Mouse (Mus musculus) MEL (cell line): ENCODE data around the gene Mia. TPM values are rescaled to one million over a fixed set of nuclear protein-coding genes. Genes with fewer than 3 reads are reported as not detected.

Source experiments
- DNase-seq: peaks from one replicate; pipeline ENCODE4 v3.0.0; 2011; ENCODE audit warnings: low read depth, low spot score
- H3K27ac ChIP-seq: 2 replicates; pipeline ENCODE4 v1.5.1; 2012; ENCODE audit warnings: low read depth, mild to moderate bottlenecking, control low read depth, low read length, moderate library complexity; ENCODE audit not compliant: control insufficient read depth
- H3K27me3 ChIP-seq, 2 experiments: fragments of 150-350 bp in 1 of 2; sonication (generic) in 1 of 2; 2 replicates each; pipeline ENCODE4 v1.6.1; 2012; ENCODE audit warnings: low read length in 2 of 2, mild to moderate bottlenecking in 2 of 2, improper control_type of control experiment in 1 of 2, moderate library complexity in 1 of 2; ENCODE audit not compliant: insufficient read depth in 2 of 2, control insufficient read depth in 1 of 2
- H3K36me3 ChIP-seq, 2 experiments: 2 replicates each; pipeline ENCODE4 v1.6.1; 2012 to 2014; ENCODE audit warnings: low read length in 2 of 2, improper control_type of control experiment in 1 of 2, inconsistent platforms in 1 of 2, mild to moderate bottlenecking in 1 of 2; ENCODE audit not compliant: insufficient read depth in 2 of 2, control insufficient read depth in 1 of 2
- H3K4me1 ChIP-seq, 2 experiments: fragments of 150-350 bp in 1 of 2; sonication (generic) in 1 of 2; 2 replicates each; pipeline ENCODE4 v1.6.1; 2012; ENCODE audit warnings: low read length in 2 of 2, improper control_type of control experiment in 1 of 2, mild to moderate bottlenecking in 1 of 2; ENCODE audit not compliant: insufficient read depth in 2 of 2, control insufficient read depth in 1 of 2
- H3K4me3 ChIP-seq, 2 experiments: fragments of 150-350 bp in 1 of 2; sonication (generic) in 1 of 2; 2 replicates each; pipeline ENCODE4 v1.5.1; 2012; ENCODE audit warnings: low read depth in 2 of 2, low read length in 2 of 2, mild to moderate bottlenecking in 2 of 2, moderate library complexity in 2 of 2, control low read depth in 1 of 2, improper control_type of control experiment in 1 of 2; ENCODE audit not compliant: control insufficient read depth in 1 of 2, insufficient read depth in 1 of 2
- H3K79me2 ChIP-seq: 2 replicates; pipeline ENCODE4 v1.6.1; 2012; ENCODE audit warnings: mild to moderate bottlenecking, low read length, moderate library complexity; ENCODE audit not compliant: control insufficient read depth, poor library complexity, insufficient read depth
- H3K9ac ChIP-seq: 2 replicates; pipeline ENCODE4 v1.6.1; 2012; ENCODE audit warnings: low read depth, mild to moderate bottlenecking, control low read depth, low read length, moderate library complexity; ENCODE audit not compliant: control insufficient read depth, poor library complexity, severe bottlenecking
- H3K9me3 ChIP-seq: fragments of 150-350 bp; sonication (generic); replicated peaks from 2 replicates; pipeline ENCODE4 v1.6.1; 2012; ENCODE audit warnings: mild to moderate bottlenecking, low read length, improper control_type of control experiment, moderate library complexity; ENCODE audit not compliant: insufficient read depth
- BHLHE40 ChIP-seq: IDR thresholded peaks from 2 replicates; pipeline ENCODE4 v1.6.1; 2012; ENCODE audit warnings: low read depth, mild to moderate bottlenecking, inconsistent platforms, low read length, improper control_type of control experiment, borderline replicate concordance
- CTCF ChIP-seq, 3 experiments: IDR thresholded peaks in 2 of 3; conservative IDR thresholded peaks in 1 of 3; 2 replicates each; pipeline ENCODE4 v1.5.1; 2011 to 2012; ENCODE audit warnings: low read length in 3 of 3, low read depth in 2 of 3, mild to moderate bottlenecking in 2 of 3, improper control_type of control experiment in 1 of 3, inconsistent platforms in 1 of 3, mixed read lengths in 1 of 3, moderate library complexity in 1 of 3; ENCODE audit not compliant: control insufficient read depth in 1 of 3, insufficient read depth in 1 of 3, poor library complexity in 1 of 3, severe bottlenecking in 1 of 3
- E2F4 ChIP-seq: IDR thresholded peaks from 2 replicates; pipeline ENCODE4 v1.6.1; 2011; ENCODE audit warnings: low read depth, low read length, improper control_type of control experiment, borderline replicate concordance
- EP300 ChIP-seq, 2 experiments: IDR thresholded peaks; 2 replicates each; pipeline ENCODE4 v1.6.1; 2011; ENCODE audit warnings: improper control_type of control experiment in 2 of 2, low read length in 2 of 2, low read depth in 1 of 2, mild to moderate bottlenecking in 1 of 2
- GATA1 ChIP-seq: IDR thresholded peaks from 2 replicates; pipeline ENCODE4 v1.6.1; 2011; ENCODE audit warnings: low read depth, low read length, improper control_type of control experiment
- HCFC1 ChIP-seq: IDR thresholded peaks from 2 replicates; pipeline ENCODE4 v1.6.1; 2012; ENCODE audit warnings: low read depth, mild to moderate bottlenecking, inconsistent platforms, low read length, improper control_type of control experiment, moderate library complexity
- MAX ChIP-seq: IDR thresholded peaks from 2 replicates; pipeline ENCODE4 v1.6.1; 2011; ENCODE audit warnings: low read length, improper control_type of control experiment
- MAZ ChIP-seq: IDR thresholded peaks from 2 replicates; pipeline ENCODE4 v1.6.1; 2012; ENCODE audit warnings: low read depth, mild to moderate bottlenecking, inconsistent platforms, low read length, improper control_type of control experiment
- MEF2A ChIP-seq: IDR thresholded peaks from 2 replicates; pipeline ENCODE4 v1.6.1; 2014; ENCODE audit warnings: low read depth, mild to moderate bottlenecking, inconsistent platforms, low read length, improper control_type of control experiment; ENCODE audit not compliant: poor library complexity, insufficient replicate concordance, severe bottlenecking; ENCODE audit errors: extremely low read depth
- MYC ChIP-seq: IDR thresholded peaks from 2 replicates; pipeline ENCODE4 v1.6.1; 2011; ENCODE audit warnings: low read depth, mild to moderate bottlenecking, low read length, improper control_type of control experiment, moderate library complexity
- NRF1 ChIP-seq: IDR thresholded peaks from 2 replicates; pipeline ENCODE4 v1.6.1; 2014; ENCODE audit warnings: low read depth, mild to moderate bottlenecking, inconsistent platforms, low read length, improper control_type of control experiment, moderate library complexity; ENCODE audit not compliant: poor library complexity, insufficient read depth, severe bottlenecking
- POLR2AphosphoS2 ChIP-seq: IDR thresholded peaks from 2 replicates; pipeline ENCODE4 v1.6.1; 2011; ENCODE audit warnings: low read length, improper control_type of control experiment
- POLR2AphosphoS5 ChIP-seq: IDR thresholded peaks from 2 replicates; pipeline ENCODE4 v1.6.1; 2012; ENCODE audit warnings: low read depth, borderline replicate concordance, mild to moderate bottlenecking, inconsistent platforms, low read length, moderate library complexity, mixed read lengths
- RAD21 ChIP-seq: IDR thresholded peaks from 2 replicates; pipeline ENCODE4 v1.6.1; 2011; ENCODE audit warnings: mild to moderate bottlenecking, low read depth, low read length, improper control_type of control experiment
- RCOR1 ChIP-seq: IDR thresholded peaks from 2 replicates; pipeline ENCODE4 v1.6.1; 2012; ENCODE audit warnings: low read depth, mild to moderate bottlenecking, inconsistent platforms, low read length, improper control_type of control experiment
- SIN3A ChIP-seq: IDR thresholded peaks from 2 replicates; pipeline ENCODE4 v1.6.1; 2012; ENCODE audit warnings: low read length, improper control_type of control experiment, inconsistent platforms
- SMC3 ChIP-seq: IDR thresholded peaks from 2 replicates; pipeline ENCODE4 v1.6.1; 2011; ENCODE audit warnings: low read depth, low read length, improper control_type of control experiment
- TAL1 ChIP-seq: IDR thresholded peaks from 2 replicates; pipeline ENCODE4 v1.6.1; 2012; ENCODE audit warnings: mild to moderate bottlenecking, inconsistent platforms, low read length, moderate library complexity, mixed read lengths
- TBP ChIP-seq: IDR thresholded peaks from 2 replicates; pipeline ENCODE4 v1.8.0; 2011; ENCODE audit warnings: low read depth, low read length, improper control_type of control experiment
- ZC3H11A ChIP-seq: IDR thresholded peaks from 2 replicates; pipeline ENCODE4 v1.6.1; 2012; ENCODE audit warnings: low read depth, mild to moderate bottlenecking, inconsistent platforms, low read length, improper control_type of control experiment
- ZKSCAN1 ChIP-seq: IDR thresholded peaks from 2 replicates; pipeline ENCODE4 v1.6.1; 2012; ENCODE audit warnings: low read depth, mild to moderate bottlenecking, inconsistent platforms, low read length, improper control_type of control experiment, moderate library complexity
- ZMIZ1 ChIP-seq: IDR thresholded peaks from 2 replicates; pipeline ENCODE4 v1.6.1; 2012; ENCODE audit warnings: low read depth, mild to moderate bottlenecking, inconsistent platforms, low read length, improper control_type of control experiment, moderate library complexity
- ZNF384 ChIP-seq: IDR thresholded peaks from 2 replicates; pipeline ENCODE4 v1.6.1; 2012; ENCODE audit warnings: low read depth, mild to moderate bottlenecking, inconsistent platforms, low read length, improper control_type of control experiment
- polyA plus RNA-seq, 2 experiments: library from polyadenylated mRNA; stranded (reverse) in 1 of 2; unstranded in 1 of 2; fragments of >175 nt in 1 of 2; fragments of >200 nt in 1 of 2; gene quantifications; 2 replicates each; pipeline versions ENCODE4 v1.2.1 to v1.2.4; 2012; ENCODE audit warnings: low replicate concordance in 2 of 2, low read depth in 1 of 2; ENCODE audit not compliant: insufficient read length in 2 of 2, insufficient read depth in 1 of 2, missing spikeins in 1 of 2
- total RNA-seq: library from RNA; depleted of rRNA; stranded (reverse); fragments of 300-350 nt; gene quantifications from 2 replicates; pipeline ENCODE4 v1.2.3, GENCODE M21; 2012

The Mia gene
- total and polyA plus RNA-seq, 3 experiments = 2.1 to 2.8 TPM; not detected in 1

GRCm38 (mm10) chr7:27159882-27160281 lies 21.1 kb downstream of the Mia start:
- Histone ChIP-seq H3K9ac (no peak overlapping the region), H3K4me3 (no peak overlapping the region), H3K9me3 (no peaks in the 10 kb centered on the region), H3K79me2 (peaks cover 1% of the 10 kb centered on the region; the same call in 1 of the 2 replicates), H3K27me3 (no peaks in the 10 kb centered on the region), H3K4me1 (no peaks in the 10 kb centered on the region)
- DNase-seq = peak; percentile 84
- TF ChIP-seq MAX (no peak), TBP (no peak), MAZ (0 out of 2 replicates have a peak, but pooled peaks have one; percentile 34), POLR2AphosphoS5 (no peak), MYC (peak; percentile 69; the same call in 1 of the 2 replicates), GATA1 (no peak), POLR2AphosphoS2 (0 out of 2 replicates have a peak, but pooled peaks have one; percentile 39), CTCF (IDR thresholded peaks at IDR 0.05 in 2 of 3, conservative IDR thresholded peaks at IDR 0.05 in 1 of 3; ENCODE audit: control insufficient read depth in 1 of 3, insufficient read depth in 1 of 3, low read depth in 2 of 3, low read length in 3 of 3, poor library complexity in 1 of 3, severe bottlenecking in 1 of 3) (peak; percentile 90 to 93 (median 90)), ZC3H11A (peak; percentile 39; the same call in 1 of the 2 replicates), BHLHE40 (no peak), SIN3A (peak; percentile 74), SMC3 (peak; percentile 85), HCFC1 (peak; percentile 30; the same call in 1 of the 2 replicates), RAD21 (peak; percentile 59), TAL1 (no peak)
- TF ChIP-seq, all 39 proteins: peak for 9
- Histone ChIP-seq H3K36me3 (no peaks in the 10 kb centered on the region), H3K27ac (no peak overlapping the region)

GRCm38 (mm10) chr7:27159256-27159655 lies 21.7 kb downstream of the Mia start:
- TF ChIP-seq NRF1 (no peak), MEF2A (no peak), RCOR1 (no peak), EP300 (IDR thresholded peaks at IDR 0.05; ENCODE audit: low read depth in 1 of 2, low read length in 2 of 2) (no peak), TAL1 (no peak), MAX (no peak), ZNF384 (no peak), BHLHE40 (no peak), ZMIZ1 (no peak), ZKSCAN1 (no peak), E2F4 (no peak), CTCF (IDR thresholded peaks at IDR 0.05 in 2 of 3, conservative IDR thresholded peaks at IDR 0.05 in 1 of 3; ENCODE audit: control insufficient read depth in 1 of 3, insufficient read depth in 1 of 3, low read depth in 2 of 3, low read length in 3 of 3, poor library complexity in 1 of 3, severe bottlenecking in 1 of 3) (no peak), ZC3H11A (no peak)
- no peak for DNase-seq
- Histone ChIP-seq H3K4me3 (no peak overlapping the region), H3K9ac (no peak overlapping the region), H3K27ac (no peak overlapping the region), H3K9me3 (no peaks in the 10 kb centered on the region), H3K36me3 (no peaks in the 10 kb centered on the region), H3K79me2 (peaks cover 1% of the 10 kb centered on the region; the same call in 1 of the 2 replicates), H3K27me3 (no peaks in the 10 kb centered on the region), H3K4me1 (no peaks in the 10 kb centered on the region)
